Mouse (Mus musculus) lung, postnatal 0 days (tissue): ENCODE data around the gene Nrg3. TPM values are rescaled to one million over a fixed set of nuclear protein-coding genes. Genes with fewer than 3 reads are reported as not detected.

ENCODE experiments used
- ATAC-seq: fragments of 200-750 bp; cut with Nextera tagmentation; 2 replicates; pipeline ENCODE4 v1.8.0; 2017; ENCODE audit warnings: moderate library complexity
- DNase-seq: peaks from one replicate; pipeline ENCODE4 v3.0.0-alpha.2; 2016; ENCODE audit warnings: low spot score
- H3K27ac ChIP-seq: fragments of 300-500 bp; sonication (generic); 2 replicates; pipeline ENCODE4 v1.5.1; 2014; ENCODE audit warnings: antibody characterized with exemption, mild to moderate bottlenecking, low read length, mixed read lengths
- H3K27me3 ChIP-seq: fragments of 300-500 bp; sonication (generic); replicated peaks from 2 replicates; pipeline ENCODE4 v1.6.1; 2014; ENCODE audit warnings: low read length, mixed read lengths; ENCODE audit not compliant: insufficient read depth
- H3K36me3 ChIP-seq: fragments of 300-500 bp; sonication (generic); 2 replicates; pipeline ENCODE4 v1.6.1; 2014; ENCODE audit warnings: low read length, mixed read lengths; ENCODE audit not compliant: insufficient read depth
- H3K4me1 ChIP-seq: fragments of 300-500 bp; sonication (generic); 2 replicates; pipeline ENCODE4 v1.6.1; 2014; ENCODE audit warnings: antibody characterized with exemption, low read depth, low read length, mixed read lengths; ENCODE audit not compliant: insufficient read depth
- H3K4me2 ChIP-seq: fragments of 300-500 bp; sonication (generic); replicated peaks from 2 replicates; pipeline ENCODE4 v1.6.1; 2014; ENCODE audit warnings: low read depth, mild to moderate bottlenecking, low read length, moderate library complexity, mixed read lengths
- H3K4me3 ChIP-seq: fragments of 300-500 bp; sonication (generic); 2 replicates; pipeline ENCODE4 v1.5.1; 2014; ENCODE audit warnings: low read depth, low read length
- H3K9ac ChIP-seq: fragments of 300-500 bp; sonication (generic); replicated peaks from 2 replicates; pipeline ENCODE4 v1.6.1; 2014; ENCODE audit warnings: low read depth, mild to moderate bottlenecking
- H3K9me3 ChIP-seq: fragments of 300-500 bp; sonication (generic); 2 replicates; pipeline ENCODE4 v1.6.1; 2016; ENCODE audit warnings: low read length, mixed read lengths
- CTCF ChIP-seq: IDR thresholded peaks from 2 replicates; pipeline ENCODE4 v1.5.1; 2016; ENCODE audit warnings: antibody characterized with exemption, mild to moderate bottlenecking
- EP300 ChIP-seq: IDR thresholded peaks from 2 replicates; pipeline ENCODE4 v1.6.1; 2016; ENCODE audit warnings: antibody characterized with exemption, mild to moderate bottlenecking, control low read depth
- WGBS: fragments of 180-500 bp; shearing (Covaris S2); extraction: QIAGEN DNeasy Blood & Tissue Kit; methylation state at CpG from one replicate; pipeline ENCODE4 v1.1.7; 2014; 5-methylcytosine and 5-hydroxymethylcytosine counted together
- polyA plus RNA-seq: library from polyadenylated mRNA; unstranded; fragments of >200 nt; fragmentation: Nextera tagmentation; extraction: Ambion mirVana; gene quantifications from 2 replicates; pipeline ENCODE4 v1.2.1, GENCODE M21; 2015

Nrg3 gene
- polyA plus RNA-seq, 1 experiment from 2014 or later, result not detected

DNA sequence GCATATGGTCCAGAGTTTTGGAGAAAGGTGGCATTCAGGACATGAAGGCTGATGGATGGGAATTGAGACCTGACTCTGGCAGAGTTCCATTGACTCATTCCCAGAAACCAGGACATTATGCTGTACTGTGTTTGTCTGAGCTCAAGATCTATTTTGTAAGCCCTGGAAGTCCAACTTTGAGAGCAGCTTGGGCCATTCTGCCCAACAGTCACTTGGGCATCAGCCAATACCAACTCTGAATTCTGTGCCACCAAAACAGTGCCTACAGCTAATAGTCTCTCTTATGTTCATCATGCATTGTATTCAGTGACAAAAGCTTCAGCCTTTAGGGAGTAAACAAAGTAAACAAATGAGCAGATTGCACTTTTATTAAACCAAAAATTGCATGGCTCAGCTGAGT, 843.2 kb downstream of the Nrg3 start:
- no peak for ATAC-seq

DNA sequence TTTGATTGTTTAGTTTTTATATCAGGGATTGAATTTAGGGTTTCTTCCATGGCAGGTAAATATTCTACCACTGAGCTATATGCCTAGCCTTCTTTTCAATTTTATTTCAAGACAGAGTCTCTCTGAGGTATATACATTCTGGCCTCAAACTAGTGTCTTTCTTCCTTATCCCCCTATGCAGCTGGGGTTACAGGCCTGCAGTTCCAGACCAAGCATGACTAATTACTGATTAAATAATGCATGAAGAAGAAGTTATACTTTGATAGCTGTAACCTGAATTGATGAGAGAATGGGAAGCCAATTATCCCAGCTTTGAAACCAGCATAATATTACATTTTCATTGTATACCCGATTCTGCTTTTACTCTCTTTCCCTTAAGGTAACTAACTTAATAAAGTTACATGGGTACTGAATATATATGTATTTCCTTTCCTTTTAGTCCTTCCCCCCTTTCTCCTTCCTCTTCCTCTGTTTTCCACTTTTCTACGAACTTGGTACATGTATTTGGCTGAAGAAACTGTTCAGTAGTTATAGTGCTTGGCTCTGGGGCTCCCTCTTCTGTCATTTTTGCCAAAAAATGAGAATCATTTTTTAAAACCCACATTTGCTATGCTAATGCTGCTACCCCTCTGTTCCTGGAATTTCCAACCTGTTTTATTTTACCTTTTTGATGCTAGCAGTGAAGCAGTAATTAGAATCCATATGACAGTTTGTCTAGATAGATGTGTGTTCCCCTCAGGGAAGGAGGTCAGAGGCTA, 843.8 kb downstream of the Nrg3 start:
- Histone ChIP-seq H3K9ac (no peak overlapping the region), H3K27ac (no peak overlapping the region), H3K4me3 (no peak overlapping the region), H3K9me3 (no peaks in the 10 kb centered on the region), H3K27me3 (no peaks in the 10 kb centered on the region), H3K4me2 (no peak overlapping the region), H3K36me3 (no peaks in the 10 kb centered on the region), H3K4me1 (no peaks in the 10 kb centered on the region)
- DNase-seq (no peak), ATAC-seq (no peak)
- TF ChIP-seq CTCF, result no peak
- WGBS, result 54% methylated on average over 2 of the region's 2 CpGs

More for the DNA sequence above, 843.2 kb downstream of the Nrg3 start:
- H3K27ac ChIP-seq, result no peak overlapping the region
- TF ChIP-seq EP300, result no peak
- TF ChIP-seq CTCF, result no peak
- H3K4me3 ChIP-seq, result no peak overlapping the region
- H3K36me3 ChIP-seq, result no peaks in the 10 kb centered on the region
- H3K9me3 ChIP-seq, result no peaks in the 10 kb centered on the region
- H3K4me1 ChIP-seq, result no peaks in the 10 kb centered on the region
- H3K9ac ChIP-seq, result no peak overlapping the region
- H3K4me2 ChIP-seq, result no peak overlapping the region
- DNase-seq, result no peak
- no peaks in the 10 kb centered on the region for H3K27me3 ChIP-seq

DNA sequence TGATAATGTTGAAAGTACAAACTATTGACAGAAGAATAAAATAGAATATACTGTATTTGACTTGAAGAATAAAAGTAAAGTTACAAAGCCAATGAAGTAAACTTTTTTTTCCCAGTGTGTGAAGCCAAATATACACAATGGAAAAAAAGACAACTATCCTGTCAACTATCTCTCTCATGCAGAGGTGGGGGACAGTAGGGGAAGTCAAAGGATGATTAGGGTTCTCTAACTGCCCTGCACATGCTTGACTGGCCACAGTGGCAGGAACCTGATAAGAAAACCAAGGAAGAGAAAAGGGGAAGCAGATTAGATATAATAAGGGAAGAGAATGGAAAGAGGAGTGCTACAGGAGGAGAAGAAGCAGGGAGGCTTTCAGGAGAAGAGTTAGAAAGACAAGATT, 855.9 kb downstream of the Nrg3 start:
- no peaks in the 10 kb centered on the region for H3K4me1 ChIP-seq
- H3K27ac ChIP-seq, result no peak overlapping the region
- ATAC-seq (no peak), DNase-seq (no peak)
- TF ChIP-seq EP300 (no peak), CTCF (no peak)
- no peak overlapping the region for H3K4me3 ChIP-seq
- no peaks in the 10 kb centered on the region for H3K27me3 ChIP-seq
- no peak overlapping the region for H3K9ac ChIP-seq
- H3K4me2 ChIP-seq, result no peak overlapping the region
- no peaks in the 10 kb centered on the region for H3K9me3 ChIP-seq
- no peaks in the 10 kb centered on the region for H3K36me3 ChIP-seq

DNA sequence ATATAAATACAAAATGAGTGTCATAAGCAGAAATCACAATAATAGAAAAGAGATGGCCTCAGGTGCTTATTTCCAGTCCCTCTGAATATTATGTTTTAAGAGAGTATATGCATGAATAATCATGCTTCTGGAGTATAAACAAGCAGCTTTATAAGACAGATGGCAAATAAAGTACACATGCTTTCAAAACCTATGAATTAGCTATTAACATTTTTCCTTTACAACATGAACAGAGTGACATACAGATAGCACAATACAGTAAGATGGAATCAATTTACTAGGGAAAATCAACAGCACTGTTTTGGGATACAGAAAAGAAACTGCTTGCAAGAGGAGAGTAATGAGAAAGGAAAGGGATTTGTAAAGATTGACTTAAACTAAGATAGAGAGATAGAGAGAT, 875.2 kb downstream of the Nrg3 start:
- Histone ChIP-seq H3K9ac (no peak overlapping the region), H3K27ac (no peak overlapping the region), H3K4me2 (no peak overlapping the region), H3K4me3 (no peak overlapping the region), H3K9me3 (no peaks in the 10 kb centered on the region), H3K27me3 (no peaks in the 10 kb centered on the region), H3K4me1 (no peaks in the 10 kb centered on the region), H3K36me3 (no peaks in the 10 kb centered on the region)
- no peak for DNase-seq
- ATAC-seq, result no peak
- TF ChIP-seq CTCF, result no peak
- no peak for TF ChIP-seq EP300

DNA sequence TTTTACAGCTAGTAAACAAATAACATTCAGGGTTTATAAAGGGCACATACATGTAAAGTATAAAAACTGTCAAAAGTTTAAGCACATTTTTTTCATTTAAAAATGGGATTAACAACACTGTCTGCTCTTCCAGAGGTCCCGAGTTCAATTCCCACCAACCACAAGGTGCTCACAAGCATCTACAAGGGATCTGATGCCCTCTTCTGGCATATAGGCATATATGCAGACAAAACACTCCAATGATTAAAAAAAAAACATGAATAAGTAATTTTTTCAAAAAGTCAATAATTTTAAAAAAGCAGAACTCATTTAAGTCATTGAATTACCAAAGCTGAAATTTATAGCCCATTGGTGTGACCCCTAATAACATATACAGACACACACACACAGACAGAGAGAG, 878.6 kb downstream of the Nrg3 start:
- Histone ChIP-seq H3K4me1 (no peaks in the 10 kb centered on the region), H3K9me3 (no peaks in the 10 kb centered on the region), H3K36me3 (no peaks in the 10 kb centered on the region), H3K9ac (no peak overlapping the region), H3K27me3 (no peaks in the 10 kb centered on the region), H3K4me2 (no peak overlapping the region), H3K4me3 (no peak overlapping the region), H3K27ac (no peak overlapping the region)
- no peak for ATAC-seq
- WGBS, result 76% methylated on average over 1 of the region's 1 CpGs
- TF ChIP-seq CTCF, result no peak
- no peak for TF ChIP-seq EP300
- DNase-seq, result no peak

DNA sequence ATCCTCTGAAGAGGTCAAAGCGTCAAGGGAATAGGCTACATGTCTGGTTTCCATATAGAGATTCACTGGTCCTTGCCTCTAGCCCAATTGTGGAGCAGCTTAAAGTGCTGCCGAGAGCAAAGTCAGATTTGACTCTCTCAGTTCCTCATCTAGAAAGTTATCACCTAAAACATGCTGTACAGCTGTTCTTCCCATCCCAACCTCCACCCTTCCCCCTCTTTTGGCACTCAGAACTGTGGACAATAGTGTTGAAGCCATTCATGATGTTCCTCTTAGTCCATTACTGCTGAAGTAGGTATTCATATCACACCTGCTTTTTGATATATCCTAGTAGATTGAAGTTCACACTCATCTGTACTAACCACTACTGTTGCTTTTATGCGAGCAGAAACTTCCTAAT, 896.1 kb downstream of the Nrg3 start:
- Histone ChIP-seq H3K27me3 (no peaks in the 10 kb centered on the region), H3K4me2 (no peak overlapping the region), H3K9me3 (no peaks in the 10 kb centered on the region), H3K27ac (no peak overlapping the region), H3K36me3 (no peaks in the 10 kb centered on the region), H3K4me1 (no peaks in the 10 kb centered on the region), H3K9ac (no peak overlapping the region), H3K4me3 (no peak overlapping the region)
- ATAC-seq (no peak), DNase-seq (no peak)
- WGBS, result 80% methylated on average over 3 of the region's 3 CpGs
- no peak for TF ChIP-seq CTCF

DNA sequence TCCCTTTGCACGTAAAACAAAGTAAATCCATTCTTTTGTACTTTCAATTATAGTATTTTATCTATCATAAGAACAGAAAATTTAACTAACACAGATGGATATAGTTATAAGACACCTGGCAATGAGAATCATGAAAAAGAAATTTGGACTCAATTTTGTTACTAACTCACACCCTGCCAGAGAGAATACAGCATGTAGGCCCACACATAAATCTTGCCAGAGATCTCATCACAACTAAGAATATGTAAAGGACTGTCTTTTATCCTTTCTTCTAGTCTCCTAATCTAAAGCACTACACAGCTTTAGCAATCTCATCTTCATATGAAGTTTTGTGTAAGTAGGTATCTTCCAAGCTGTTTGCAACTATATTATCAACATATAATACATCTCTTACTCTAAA, 904.7 kb downstream of the Nrg3 start:
- no peak for ATAC-seq
- H3K4me2 ChIP-seq, result no peak overlapping the region
- H3K27ac ChIP-seq, result no peak overlapping the region
- DNase-seq, result no peak
- no peaks in the 10 kb centered on the region for H3K27me3 ChIP-seq
- no peaks in the 10 kb centered on the region for H3K9me3 ChIP-seq
- TF ChIP-seq CTCF (no peak), EP300 (no peak)
- H3K9ac ChIP-seq, result no peak overlapping the region
- 57% methylated on average over 1 of the region's 1 CpGs for WGBS
- H3K4me3 ChIP-seq, result no peak overlapping the region
- no peaks in the 10 kb centered on the region for H3K4me1 ChIP-seq
- no peaks in the 10 kb centered on the region for H3K36me3 ChIP-seq
